1 mouse cellular context compared by ENCODE assay signal in the genomic region with DNA sequence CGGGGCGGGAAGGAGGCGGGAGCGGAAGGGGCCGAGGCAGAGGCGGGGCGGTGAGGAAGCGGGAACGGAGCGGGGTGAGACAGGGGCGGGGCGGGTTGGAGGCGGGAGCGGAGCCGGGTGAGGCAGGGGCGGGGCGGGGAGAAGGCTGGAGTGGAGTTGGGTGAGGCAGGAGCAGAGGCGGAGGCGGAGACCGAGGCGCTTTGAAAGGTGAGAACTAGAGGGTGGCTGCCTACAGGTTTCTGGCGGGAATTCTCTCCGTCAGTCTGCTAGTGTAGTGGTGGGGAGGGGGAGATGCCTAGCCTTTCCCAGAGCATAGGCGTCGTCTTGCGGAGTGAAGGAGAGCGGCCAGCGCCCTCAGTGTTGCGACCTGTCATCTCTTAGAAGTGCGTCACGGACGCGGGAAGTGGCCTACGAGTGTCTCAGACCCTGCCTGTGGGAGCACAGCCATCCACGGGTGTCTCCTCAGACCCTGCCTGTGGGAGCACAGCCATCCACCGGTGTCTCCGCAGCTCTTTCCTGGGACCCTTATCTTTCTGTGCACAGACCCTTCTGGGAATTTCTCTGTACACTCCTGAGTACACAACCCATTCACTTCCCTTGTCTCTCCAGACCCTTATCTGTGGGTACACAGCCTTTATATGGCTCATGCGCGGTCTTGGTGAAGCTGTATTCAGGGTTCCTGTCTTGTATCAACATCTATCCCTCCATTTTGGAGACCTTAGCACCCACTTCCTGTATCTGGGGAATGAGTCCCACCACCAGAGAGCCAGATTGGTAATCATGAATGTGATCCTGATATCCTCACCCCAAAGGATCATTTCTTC.
TF ChIP-seq lines count a peak whose summit lies in the region.

Ccdc82 (plus strand) TSS at position 141 of the 824 bp plus-strand sequence.

TF ChIP-seq in CH12.LX, 34 proteins besides CTCF, POLR2A, EP300 and RAD21 (continued from another document):
- peak; percentile 61 for TF ChIP-seq ELF1 (IDR thresholded peaks at IDR 0.05; ENCODE audit: low read depth, low read length)
- no peak for TF ChIP-seq JUN (IDR thresholded peaks at IDR 0.05; ENCODE audit: insufficient read depth, low read depth, low read length)
- TF ChIP-seq USF1 (IDR thresholded peaks at IDR 0.05; ENCODE audit: low read depth, low read length): no peak
- TF ChIP-seq NRF1 (IDR thresholded peaks at IDR 0.05; ENCODE audit: low read depth, low read length): no peak
- no peak for TF ChIP-seq MEF2A (IDR thresholded peaks at IDR 0.05; ENCODE audit: borderline replicate concordance, low read depth, low read length)
- TF ChIP-seq NELFE (IDR thresholded peaks at IDR 0.05; ENCODE audit: low read depth, low read length): peak; percentile 56; the same call in 1 of the 2 replicates
- 0 out of 2 replicates have a peak, but pooled peaks have one; percentile 16 for TF ChIP-seq MXI1 (IDR thresholded peaks at IDR 0.05; ENCODE audit: low read depth, low read length)
- TF ChIP-seq ZKSCAN1 (IDR thresholded peaks at IDR 0.05; ENCODE audit: borderline replicate concordance, low read depth, low read length): no peak
- TF ChIP-seq MAFK (IDR thresholded peaks at IDR 0.05; ENCODE audit: insufficient replicate concordance, low read length): no peak
- TF ChIP-seq SIN3A (IDR thresholded peaks at IDR 0.05; ENCODE audit: low read length): 0 out of 2 replicates have a peak, but pooled peaks have one; percentile 36
- no peak for TF ChIP-seq ZMIZ1 (IDR thresholded peaks at IDR 0.05; ENCODE audit: low read depth, low read length)
- 0 out of 2 replicates have a peak, but pooled peaks have one; percentile 32 for TF ChIP-seq E2F4 (IDR thresholded peaks at IDR 0.05; ENCODE audit: insufficient replicate concordance, low read depth, low read length)
- no peak for TF ChIP-seq USF2 (conservative IDR thresholded peaks at IDR 0.05; ENCODE audit: low read depth, low read length)
- no peak for TF ChIP-seq RCOR1 (conservative IDR thresholded peaks at IDR 0.05; ENCODE audit: low read depth, low read length)
- TF ChIP-seq POLR2AphosphoS2 (IDR thresholded peaks at IDR 0.05; ENCODE audit: low read depth, low read length): no peak
- no peak for TF ChIP-seq KAT2A (IDR thresholded peaks at IDR 0.05; ENCODE audit: insufficient replicate concordance, low read length)
- peak; percentile 7; the same call in 1 of the 2 replicates for TF ChIP-seq IRF4 (IDR thresholded peaks at IDR 0.05; ENCODE audit: low read depth, low read length)
- TF ChIP-seq MAX (IDR thresholded peaks at IDR 0.05; ENCODE audit: low read length): peak; percentile 61; the same call in 1 of the 2 replicates
- TF ChIP-seq BHLHE40 (IDR thresholded peaks at IDR 0.05; ENCODE audit: low read depth, low read length): no peak
- no peak for TF ChIP-seq MYC (IDR thresholded peaks at IDR 0.05; ENCODE audit: low read depth, low read length)
- TF ChIP-seq SMC3 (IDR thresholded peaks at IDR 0.05; ENCODE audit: low read depth, low read length): no peak
